Mouse (Mus musculus): ENCODE results near the gene Mrpl38. TPM values are rescaled to one million over a fixed set of nuclear protein-coding genes. Genes with fewer than 3 reads are reported as not detected.

Mrpl38 gene
- polyA plus RNA-seq, 1 experiment = 121 TPM

DNA sequence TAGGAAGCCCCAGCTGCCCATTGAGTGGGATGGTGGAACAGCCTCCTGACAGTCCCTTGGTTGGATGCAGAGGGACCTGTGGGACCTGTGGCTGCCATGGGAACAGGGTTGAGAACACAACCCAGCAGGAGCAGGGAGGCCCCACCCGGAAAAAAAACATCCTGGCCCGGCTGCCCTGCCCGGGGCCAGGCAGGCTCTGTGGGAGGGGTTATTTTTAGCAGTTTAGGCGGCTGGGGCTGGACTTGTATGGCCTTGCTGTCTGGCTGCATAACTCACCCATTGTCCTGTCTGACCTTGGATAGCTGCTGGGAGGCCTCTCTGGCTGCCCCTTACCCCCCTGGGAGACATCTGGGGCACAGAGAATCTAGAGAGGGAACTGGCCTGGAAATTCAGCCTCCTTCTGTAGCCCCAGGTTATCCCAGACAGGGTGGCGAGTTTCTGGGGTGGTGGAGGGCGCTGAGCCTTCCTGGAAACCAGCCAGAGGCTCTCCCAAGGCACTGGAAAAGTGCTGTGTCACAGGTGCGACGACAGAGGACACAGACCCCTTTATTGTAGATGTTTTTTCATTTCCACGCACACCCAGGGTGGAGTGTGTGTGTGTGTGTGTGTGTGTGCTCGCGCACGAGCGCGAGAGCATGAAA lies 34.5 kb downstream of the Mrpl38 start:
- Histone ChIP-seq H3K36me3 (ENCODE audit: control insufficient read depth, insufficient read depth) (peaks cover 25% of the 10 kb centered on the region), H3ac (ENCODE audit: control insufficient read depth, insufficient read length, low read depth) (peak overlapping the region; percentile 3), H3K79me3 (ENCODE audit: low read depth) (peaks cover 7% of the 10 kb centered on the region), H3K79me2 (ENCODE audit: control insufficient read depth, insufficient read depth) (peaks cover 31% of the 10 kb centered on the region), H3K4me3 (ENCODE audit: insufficient read depth, poor library complexity, severe bottlenecking) (no peak overlapping the region), H3K27me3 (ENCODE audit: control insufficient read depth, insufficient read depth, insufficient read length) (no peaks in the 10 kb centered on the region)
- no peak for TF ChIP-seq USF1 (IDR thresholded peaks at IDR 0.05; ENCODE audit: low read depth)
- TF ChIP-seq FOSL1 (IDR thresholded peaks at IDR 0.05; ENCODE audit: insufficient read depth, low read length, poor library complexity, severe bottlenecking) = no peak
- TF ChIP-seq CEBPB (IDR thresholded peaks at IDR 0.05; ENCODE audit: low read depth) = no peak

GRCm38 (mm10) chr11:116103572-116103971 lies 35.1 kb downstream of the Mrpl38 start:
- Histone ChIP-seq H3ac (ENCODE audit: control insufficient read depth, insufficient read length, low read depth) (no peak overlapping the region), H3K27me3 (ENCODE audit: control insufficient read depth, insufficient read depth, insufficient read length) (no peaks in the 10 kb centered on the region), H3K36me3 (ENCODE audit: control insufficient read depth, insufficient read depth) (peaks cover 25% of the 10 kb centered on the region), H3K79me2 (ENCODE audit: control insufficient read depth, insufficient read depth) (peaks cover 29% of the 10 kb centered on the region), H3K79me3 (ENCODE audit: low read depth) (peaks cover 7% of the 10 kb centered on the region), H3K4me3 (ENCODE audit: insufficient read depth, poor library complexity, severe bottlenecking) (no peak overlapping the region)
- TF ChIP-seq MYOG (IDR thresholded peaks at IDR 0.05; ENCODE audit: control insufficient read depth, extremely low read depth, insufficient read length) (no peak), FOSL1 (IDR thresholded peaks at IDR 0.05; ENCODE audit: insufficient read depth, low read length, poor library complexity, severe bottlenecking) (no peak), MYOD1 (IDR thresholded peaks at IDR 0.05; ENCODE audit: control insufficient read depth, insufficient read length, low read depth) (no peak), CEBPB (IDR thresholded peaks at IDR 0.05; ENCODE audit: low read depth) (no peak), CTCF (IDR thresholded peaks at IDR 0.05; ENCODE audit: control insufficient read depth, insufficient read depth, insufficient read length) (no peak), MAX (IDR thresholded peaks at IDR 0.05) (no peak), USF1 (IDR thresholded peaks at IDR 0.05; ENCODE audit: low read depth) (no peak)

DNA sequence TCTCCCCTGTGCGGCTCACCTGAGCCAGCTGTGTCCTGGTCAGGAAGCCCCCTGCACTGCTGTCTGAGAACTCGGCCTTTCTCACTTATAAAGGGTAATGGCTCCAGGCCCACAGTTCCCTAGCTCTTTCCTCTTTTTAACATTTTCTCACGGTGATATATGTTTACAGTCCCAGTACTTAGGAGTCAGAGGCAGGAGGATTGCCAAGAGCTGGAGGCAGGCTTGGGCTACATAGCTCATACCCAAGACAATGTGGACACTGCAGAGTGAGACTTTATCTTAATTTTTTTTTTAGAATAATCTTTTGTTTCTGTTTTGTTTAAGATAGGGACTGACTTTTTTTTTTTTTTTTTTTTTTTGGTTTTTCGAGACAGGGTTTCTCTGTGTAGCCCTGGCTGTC lies 36.2 kb downstream of the Mrpl38 start:
- H3K79me2 ChIP-seq (ENCODE audit: control insufficient read depth, insufficient read depth) = peaks cover 19% of the 10 kb centered on the region
- no peak overlapping the region for H3K4me3 ChIP-seq (ENCODE audit: insufficient read depth, poor library complexity, severe bottlenecking)
- no peak overlapping the region for H3ac ChIP-seq (ENCODE audit: control insufficient read depth, insufficient read length, low read depth)
- TF ChIP-seq MYOG (IDR thresholded peaks at IDR 0.05; ENCODE audit: control insufficient read depth, extremely low read depth, insufficient read length) = no peak
- no peak for TF ChIP-seq CEBPB (IDR thresholded peaks at IDR 0.05; ENCODE audit: low read depth)
- TF ChIP-seq MAX (IDR thresholded peaks at IDR 0.05) = no peak
- TF ChIP-seq FOSL1 (IDR thresholded peaks at IDR 0.05; ENCODE audit: insufficient read depth, low read length, poor library complexity, severe bottlenecking) = no peak
- no peak for TF ChIP-seq MYOD1 (IDR thresholded peaks at IDR 0.05; ENCODE audit: control insufficient read depth, insufficient read length, low read depth)
- no peak for TF ChIP-seq CTCF (IDR thresholded peaks at IDR 0.05; ENCODE audit: control insufficient read depth, insufficient read depth, insufficient read length)
- TF ChIP-seq USF1 (IDR thresholded peaks at IDR 0.05; ENCODE audit: low read depth) = no peak
- peaks cover 16% of the 10 kb centered on the region for H3K36me3 ChIP-seq (ENCODE audit: control insufficient read depth, insufficient read depth)
- no peaks in the 10 kb centered on the region for H3K27me3 ChIP-seq (ENCODE audit: control insufficient read depth, insufficient read depth, insufficient read length)
- H3K79me3 ChIP-seq (ENCODE audit: low read depth) = no peaks in the 10 kb centered on the region

- no peak overlapping the region for H3ac ChIP-seq (ENCODE audit: control insufficient read depth, insufficient read length, low read depth)
- TF ChIP-seq MYOD1 (IDR thresholded peaks at IDR 0.05; ENCODE audit: control insufficient read depth, insufficient read length, low read depth) (no peak), CTCF (IDR thresholded peaks at IDR 0.05; ENCODE audit: control insufficient read depth, insufficient read depth, insufficient read length) (no peak), MYOG (IDR thresholded peaks at IDR 0.05; ENCODE audit: control insufficient read depth, extremely low read depth, insufficient read length) (no peak), MAX (IDR thresholded peaks at IDR 0.05) (no peak), USF1 (IDR thresholded peaks at IDR 0.05; ENCODE audit: low read depth) (no peak), CEBPB (IDR thresholded peaks at IDR 0.05; ENCODE audit: low read depth) (no peak), FOSL1 (IDR thresholded peaks at IDR 0.05; ENCODE audit: insufficient read depth, low read length, poor library complexity, severe bottlenecking) (no peak)
- H3K79me2 ChIP-seq (ENCODE audit: control insufficient read depth, insufficient read depth) = peaks cover 14% of the 10 kb centered on the region
- H3K27me3 ChIP-seq (ENCODE audit: control insufficient read depth, insufficient read depth, insufficient read length) = no peaks in the 10 kb centered on the region
- H3K36me3 ChIP-seq (ENCODE audit: control insufficient read depth, insufficient read depth) = peaks cover 15% of the 10 kb centered on the region
- no peak overlapping the region for H3K4me3 ChIP-seq (ENCODE audit: insufficient read depth, poor library complexity, severe bottlenecking)
- H3K79me3 ChIP-seq (ENCODE audit: low read depth) = no peaks in the 10 kb centered on the region
These were observed 36.7 kb downstream of the Mrpl38 start for GRCm38 (mm10) chr11:116101931-116102381.

DNA sequence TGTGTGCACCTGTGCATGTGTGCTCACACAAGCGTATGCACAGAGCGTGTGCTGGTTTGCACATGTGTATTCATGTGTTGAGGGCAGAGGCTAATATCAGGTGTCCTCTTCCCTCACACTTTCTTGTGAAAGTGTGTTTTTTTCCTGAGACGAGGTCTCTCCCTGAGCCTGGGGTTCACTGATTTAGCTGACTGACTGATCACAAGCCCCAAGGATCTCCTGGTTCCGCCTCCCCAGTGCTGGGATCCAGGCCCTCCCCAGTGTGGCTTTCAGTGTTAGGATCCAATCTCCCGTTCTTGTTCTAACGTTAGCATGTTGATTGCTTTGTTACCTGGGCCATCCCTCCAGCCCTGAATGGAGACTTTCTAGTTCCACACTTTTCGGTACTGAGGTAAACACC lies 37.8 kb downstream of the Mrpl38 start:
- Histone ChIP-seq H3K27me3 (ENCODE audit: control insufficient read depth, insufficient read depth, insufficient read length) (no peaks in the 10 kb centered on the region), H3ac (ENCODE audit: control insufficient read depth, insufficient read length, low read depth) (no peak overlapping the region), H3K79me3 (ENCODE audit: low read depth) (no peaks in the 10 kb centered on the region), H3K4me3 (ENCODE audit: insufficient read depth, poor library complexity, severe bottlenecking) (no peak overlapping the region), H3K79me2 (ENCODE audit: control insufficient read depth, insufficient read depth) (peaks cover 3% of the 10 kb centered on the region), H3K36me3 (ENCODE audit: control insufficient read depth, insufficient read depth) (peaks cover 5% of the 10 kb centered on the region)
- TF ChIP-seq FOSL1 (IDR thresholded peaks at IDR 0.05; ENCODE audit: insufficient read depth, low read length, poor library complexity, severe bottlenecking) (no peak), MYOD1 (IDR thresholded peaks at IDR 0.05; ENCODE audit: control insufficient read depth, insufficient read length, low read depth) (no peak), CEBPB (IDR thresholded peaks at IDR 0.05; ENCODE audit: low read depth) (no peak), USF1 (IDR thresholded peaks at IDR 0.05; ENCODE audit: low read depth) (no peak), MYOG (IDR thresholded peaks at IDR 0.05; ENCODE audit: control insufficient read depth, extremely low read depth, insufficient read length) (no peak), CTCF (IDR thresholded peaks at IDR 0.05; ENCODE audit: control insufficient read depth, insufficient read depth, insufficient read length) (no peak)

DNA sequence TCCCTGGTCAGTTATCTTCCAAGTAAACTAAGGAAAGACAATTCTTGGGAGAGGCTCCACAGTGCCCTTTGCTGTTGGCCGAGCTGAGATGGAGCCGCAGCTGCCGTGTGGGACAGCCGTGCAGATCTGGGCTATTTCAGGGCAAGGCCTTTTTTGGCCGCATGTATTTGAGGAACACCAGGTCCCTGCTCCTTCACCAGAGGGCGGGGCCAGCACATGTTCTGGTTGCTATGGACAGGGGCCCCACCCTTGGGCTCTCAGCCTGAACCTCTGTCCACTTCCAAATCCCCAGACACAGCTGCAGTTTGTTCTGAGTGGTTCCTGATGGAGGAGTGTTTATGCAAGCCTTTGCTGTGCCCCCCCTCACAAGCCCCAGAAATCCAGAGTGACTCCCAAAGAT lies 38.3 kb downstream of the Mrpl38 start:
- H3K79me2 ChIP-seq (ENCODE audit: control insufficient read depth, insufficient read depth) = no peaks in the 10 kb centered on the region
- H3K27me3 ChIP-seq (ENCODE audit: control insufficient read depth, insufficient read depth, insufficient read length) = no peaks in the 10 kb centered on the region
- no peak overlapping the region for H3ac ChIP-seq (ENCODE audit: control insufficient read depth, insufficient read length, low read depth)
- no peak overlapping the region for H3K4me3 ChIP-seq (ENCODE audit: insufficient read depth, poor library complexity, severe bottlenecking)
- TF ChIP-seq MAX (IDR thresholded peaks at IDR 0.05) (no peak), CEBPB (IDR thresholded peaks at IDR 0.05; ENCODE audit: low read depth) (no peak), MYOG (IDR thresholded peaks at IDR 0.05; ENCODE audit: control insufficient read depth, extremely low read depth, insufficient read length) (no peak), FOSL1 (IDR thresholded peaks at IDR 0.05; ENCODE audit: insufficient read depth, low read length, poor library complexity, severe bottlenecking) (no peak), MYOD1 (IDR thresholded peaks at IDR 0.05; ENCODE audit: control insufficient read depth, insufficient read length, low read depth) (no peak), USF1 (IDR thresholded peaks at IDR 0.05; ENCODE audit: low read depth) (no peak), CTCF (IDR thresholded peaks at IDR 0.05; ENCODE audit: control insufficient read depth, insufficient read depth, insufficient read length) (no peak)
- H3K36me3 ChIP-seq (ENCODE audit: control insufficient read depth, insufficient read depth) = peaks cover under 1% of the 10 kb centered on the region
- no peaks in the 10 kb centered on the region for H3K79me3 ChIP-seq (ENCODE audit: low read depth)
